Mouse (Mus musculus): ENCODE results near the gene Sec13.
A peak's percentile ranks its signal among the peaks of the same experiment; 100 is the strongest.

Sec13 gene

GRCm38 (mm10) chr6:113740236-113741217 is at the start of gene Sec13:
TSS of gene Sec13 (minus strand) at chr6:113740743.
- peak; percentile 91 for DNase-seq (ENCODE audit: low read depth, low spot score)

GRCm38 (mm10) chr6:113787459-113787968 is 47.0 kb upstream of the Sec13 start:
- no peak for DNase-seq (ENCODE audit: low read depth, low spot score)

GRCm38 (mm10) chr6:113785658-113786057 is 45.1 kb upstream of the Sec13 start:
- DNase-seq (ENCODE audit: low read depth, low spot score): no peak

- no peak for DNase-seq (ENCODE audit: low read depth, low spot score)
These were observed 37.7 kb upstream of the Sec13 start for GRCm38 (mm10) chr6:113778229-113778753.

GRCm38 (mm10) chr6:113768804-113769203 is 28.3 kb upstream of the Sec13 start:
- no peak for DNase-seq (ENCODE audit: low read depth, low spot score)

- peak; percentile 68 for DNase-seq (ENCODE audit: low read depth, low spot score)
These were observed 21.1 kb upstream of the Sec13 start for GRCm38 (mm10) chr6:113761644-113762043.

GRCm38 (mm10) chr6:113749119-113749685 is 8.7 kb upstream of the Sec13 start:
- DNase-seq (ENCODE audit: low read depth, low spot score): no peak

GRCm38 (mm10) chr6:113748351-113748750 is 7.8 kb upstream of the Sec13 start:
- DNase-seq (ENCODE audit: low read depth, low spot score): no peak

- DNase-seq (ENCODE audit: low read depth, low spot score): no peak
These were observed 6.7 kb upstream of the Sec13 start for GRCm38 (mm10) chr6:113747284-113747683.

GRCm38 (mm10) chr6:113745117-113745516 is 4.6 kb upstream of the Sec13 start:
- no peak for DNase-seq (ENCODE audit: low read depth, low spot score)

- DNase-seq (ENCODE audit: low read depth, low spot score): no peak
These were observed 2.6 kb upstream of the Sec13 start for GRCm38 (mm10) chr6:113743111-113743510.

- DNase-seq (ENCODE audit: low read depth, low spot score): no peak
These were observed 1.8 kb upstream of the Sec13 start for GRCm38 (mm10) chr6:113742321-113742720.

- DNase-seq (ENCODE audit: low read depth, low spot score): no peak
These were observed 882 bp upstream of the Sec13 start for GRCm38 (mm10) chr6:113741425-113741824.

GRCm38 (mm10) chr6:113737318-113738046 is 3.1 kb downstream of the Sec13 start:
- DNase-seq (ENCODE audit: low read depth, low spot score): no peak

GRCm38 (mm10) chr6:113731296-113731695 is 9.2 kb downstream of the Sec13 start:
- no peak for DNase-seq (ENCODE audit: low read depth, low spot score)

GRCm38 (mm10) chr6:113728181-113728580 is 12.4 kb downstream of the Sec13 start:
- DNase-seq (ENCODE audit: low read depth, low spot score): no peak

GRCm38 (mm10) chr6:113721061-113721460 is 19.5 kb downstream of the Sec13 start:
- no peak for DNase-seq (ENCODE audit: low read depth, low spot score)

- no peak for DNase-seq (ENCODE audit: low read depth, low spot score)
These were observed 20.7 kb downstream of the Sec13 start, which contains the start of gene Ghrl for GRCm38 (mm10) chr6:113719878-113720277. TSS of gene Ghrl (minus strand) at chr6:113719880.

- DNase-seq (ENCODE audit: low read depth, low spot score): no peak
These were observed 23.0 kb downstream of the Sec13 start for GRCm38 (mm10) chr6:113717541-113717940.

- no peak for DNase-seq (ENCODE audit: low read depth, low spot score)
These were observed 25.7 kb downstream of the Sec13 start for GRCm38 (mm10) chr6:113714797-113715196.

GRCm38 (mm10) chr6:113714276-113714675 is 26.3 kb downstream of the Sec13 start:
- DNase-seq (ENCODE audit: low read depth, low spot score): peak; percentile 77

- peak; percentile 10 for DNase-seq (ENCODE audit: low read depth, low spot score)
These were observed 27.2 kb downstream of the Sec13 start for GRCm38 (mm10) chr6:113713389-113713788.
